Mouse (Mus musculus): ENCODE results near the gene Sult1e1. TPM values are rescaled to one million over a fixed set of nuclear protein-coding genes. Genes with fewer than 3 reads are reported as not detected.

Sult1e1 gene
- polyA plus RNA-seq (2017; shearing (Covaris generic)), result not detected

GRCm38 (mm10) chr5:87591494-87591893 is at the start of gene Sult1e1:
Gene Sult1e1, minus strand, starts transcription at chr5:87591594.

GRCm38 (mm10) chr5:87568845-87569244 is 22.5 kb downstream of the Sult1e1 start, which contains the start of gene Sult1d1:
Gene Sult1d1, minus strand, starts transcription at chr5:87569027.

DNA sequence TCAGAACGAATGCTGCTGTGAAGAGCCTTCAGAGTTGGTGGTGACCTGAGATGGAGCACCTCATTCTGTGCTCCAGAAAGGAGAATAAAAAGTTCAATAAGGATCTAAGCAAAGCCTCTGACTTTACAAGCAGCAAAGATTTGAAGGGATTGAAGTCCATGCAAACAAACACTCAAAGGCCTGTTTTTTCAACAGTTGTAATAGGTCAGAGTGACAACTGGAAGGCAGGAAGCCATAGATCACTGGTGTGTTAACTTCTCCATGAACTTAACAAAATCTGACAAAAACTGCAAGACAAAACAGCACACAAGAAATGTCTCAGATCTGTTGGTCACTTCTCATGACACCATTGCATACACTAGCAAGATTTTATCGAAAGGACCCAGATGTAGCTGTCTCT is 53.3 kb downstream of the Sult1e1 start, which contains the start of gene Sult1b1:
Gene Sult1b1, minus strand, starts transcription at position 85 of the 400 bp plus-strand sequence.

Other genes with a start within 250 kb of the Sult1e1 start
- not detected for gene Ugt2b38, start 167.4 kb downstream of the Sult1e1 start, polyA plus RNA-seq (2017; shearing (Covaris generic))
- gene Ugt2a2, start 109.3 kb downstream of the Sult1e1 start, polyA plus RNA-seq (2017; shearing (Covaris generic)), result not detected
- not detected for gene Gm43638, start 104.8 kb downstream of the Sult1e1 start, polyA plus RNA-seq (2017; shearing (Covaris generic))
- not detected for gene Ugt2a1, start 100.7 kb downstream of the Sult1e1 start, polyA plus RNA-seq (2017; shearing (Covaris generic))
- gene Sult1b1, start 53.4 kb downstream of the Sult1e1 start, polyA plus RNA-seq (2017; shearing (Covaris generic)), result not detected
- gene Sult1d1, start 22.6 kb downstream of the Sult1e1 start, polyA plus RNA-seq (2017; shearing (Covaris generic)), result not detected
- gene Csn1s1, start 74.6 kb upstream of the Sult1e1 start, polyA plus RNA-seq (2017; shearing (Covaris generic)), result not detected
- gene Csn2, start 108.0 kb upstream of the Sult1e1 start, polyA plus RNA-seq (2017; shearing (Covaris generic)), result not detected
- not detected for gene Csn1s2a, start 183.0 kb upstream of the Sult1e1 start, polyA plus RNA-seq (2017; shearing (Covaris generic))
- not detected for gene Csn1s2b, start 216.5 kb upstream of the Sult1e1 start, polyA plus RNA-seq (2017; shearing (Covaris generic))
- gene Prr27, start 234.1 kb upstream of the Sult1e1 start, polyA plus RNA-seq (2017; shearing (Covaris generic)), result not detected

All from inflammation-experienced regulatory T-cells, adult 16 weeks (primary cell).